ENCODE assay signal across 9 mouse cellular contexts in the genomic region with DNA sequence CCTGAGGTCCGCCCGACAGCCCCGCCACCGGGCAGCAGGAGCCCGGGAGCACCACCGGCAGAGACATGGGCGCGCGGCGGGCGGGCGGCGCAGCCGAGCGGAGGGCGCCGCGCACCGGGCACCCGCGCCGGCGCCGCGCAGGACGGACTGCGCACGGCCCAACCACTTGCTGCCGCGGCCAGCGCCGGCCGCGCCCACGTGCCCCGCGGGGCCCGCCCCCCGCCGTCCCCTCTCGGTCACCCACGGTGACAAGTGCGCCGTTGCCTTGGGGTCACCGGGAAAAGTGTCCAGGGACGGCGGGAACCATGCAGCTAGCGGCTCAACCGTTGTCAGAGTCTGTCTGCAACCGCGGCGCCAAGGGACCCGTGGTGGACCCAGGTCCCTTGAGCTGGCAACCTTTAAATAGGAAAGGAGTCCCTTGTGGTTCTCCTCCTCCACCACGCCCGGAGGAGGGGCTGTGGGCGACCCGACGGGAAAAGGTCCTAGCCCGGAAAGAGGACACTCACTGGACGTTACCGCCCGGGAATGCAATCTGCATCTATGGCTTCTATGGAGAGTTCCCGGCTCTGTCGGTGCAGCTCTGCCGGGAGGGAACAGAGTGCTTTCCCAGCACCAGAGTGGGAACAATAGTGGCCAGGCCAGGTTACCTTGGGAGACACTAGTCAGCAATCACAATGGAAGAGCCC. TPM values are rescaled to one million over a fixed set of nuclear protein-coding genes. Genes with fewer than 3 reads are reported as not detected.
DNase-seq lines count a peak whose midpoint lies in the region; ATAC-seq and TF ChIP-seq lines count a peak whose summit lies in the region.
"Had no signal": no experiment of that assay in that cellular context is flagged by ENCODE, and none has a peak within 500 bp of the region (broad histone marks: within the 10 kb centered on the region; RNA-seq: fewer than 3 reads in every experiment).

TSS of gene Fam189a2 (minus strand) at position 149 of the 686 bp plus-strand sequence.

- no peaks in the 10 kb centered on the region for H3K79me2 ChIP-seq in C2C12 (ENCODE audit: control insufficient read depth, insufficient read depth)

- peak within 1 kb of the TSS; percentile 25 for H3K4me3 ChIP-seq in C2C12 (ENCODE audit: insufficient read depth, poor library complexity, severe bottlenecking)
- H3K4me3 ChIP-seq in embryonic facial prominence, embryonic 14.5 days (ENCODE audit: low read depth, low read length) = peak within 1 kb of the TSS; percentile 47
- peak within 1 kb of the TSS; percentile 69 to 86 for H3K4me3 ChIP-seq in heart, embryonic 14.5 days (ENCODE audit: control insufficient read depth in 1 of 2, insufficient read depth in 1 of 2, low read depth in 1 of 2, low read length in 2 of 2)
- H3K4me3 ChIP-seq in lung, embryonic 16.5 days (ENCODE audit: low read length) = peak within 1 kb of the TSS; percentile 77
- peak within 1 kb of the TSS; percentile 62 for H3K4me3 ChIP-seq in stomach, embryonic 16.5 days (replicated peaks; ENCODE audit: low read length)

- H3K27me3 ChIP-seq in C2C12 (ENCODE audit: control insufficient read depth, insufficient read depth, insufficient read length) = peaks cover 29% of the 10 kb centered on the region
- H3K27me3 ChIP-seq in embryonic facial prominence, embryonic 14.5 days (replicated peaks; ENCODE audit: control insufficient read depth, insufficient read depth, low read length) = peaks cover 53% of the 10 kb centered on the region
- no peaks in the 10 kb centered on the region for H3K27me3 ChIP-seq in heart, embryonic 14.5 days (ENCODE audit: control insufficient read depth, insufficient read depth, low read length)
- H3K27me3 ChIP-seq in lung, embryonic 16.5 days (ENCODE audit: control insufficient read depth, insufficient read depth, low read depth, low read length) = peaks cover 20% of the 10 kb centered on the region
- peaks cover 22% of the 10 kb centered on the region for H3K27me3 ChIP-seq in stomach, embryonic 16.5 days (ENCODE audit: control insufficient read depth, insufficient read depth, low read length)

- H3K36me3 ChIP-seq in C2C12 (ENCODE audit: control insufficient read depth, insufficient read depth) = no peaks in the 10 kb centered on the region
- H3K36me3 ChIP-seq in embryonic facial prominence, embryonic 14.5 days (ENCODE audit: control insufficient read depth, insufficient read depth, low read length) = no peaks in the 10 kb centered on the region
- H3K36me3 ChIP-seq in heart, embryonic 14.5 days (ENCODE audit: control insufficient read depth, insufficient read depth, low read length) = no peaks in the 10 kb centered on the region
- H3K36me3 ChIP-seq in lung, embryonic 16.5 days (ENCODE audit: control insufficient read depth, insufficient read depth, low read length) = no peaks in the 10 kb centered on the region
- no peaks in the 10 kb centered on the region for H3K36me3 ChIP-seq in stomach, embryonic 16.5 days (ENCODE audit: control insufficient read depth, insufficient read depth, low read length)

- DNase-seq in adrenal gland, adult 2 months = peak; percentile 74
- peak; percentile 33 for DNase-seq in embryonic facial prominence, embryonic 14.5 days (ENCODE audit: low spot score)
- DNase-seq in kidney, postnatal 10 days = peak; percentile 71
- DNase-seq in thymus, postnatal 36 days = no peak

- peak within 1 kb of the TSS; percentile 62 for H3K9ac ChIP-seq in embryonic facial prominence, embryonic 14.5 days (ENCODE audit: low read depth, low read length)
- peak within 1 kb of the TSS; percentile 95 for H3K9ac ChIP-seq in heart, embryonic 14.5 days (ENCODE audit: low read length)
- peak within 1 kb of the TSS; percentile 77 for H3K9ac ChIP-seq in lung, embryonic 16.5 days (ENCODE audit: low read length)
- peak within 1 kb of the TSS; percentile 85 for H3K9ac ChIP-seq in stomach, embryonic 16.5 days (ENCODE audit: low read length)

- H3K4me2 ChIP-seq in embryonic facial prominence, embryonic 14.5 days (ENCODE audit: low read depth, low read length) = peak within 1 kb of the TSS; percentile 90
- H3K4me2 ChIP-seq in heart, embryonic 14.5 days (ENCODE audit: low read length) = peak within 1 kb of the TSS; percentile 75
- H3K4me2 ChIP-seq in lung, embryonic 16.5 days (ENCODE audit: low read depth, low read length) = peak within 1 kb of the TSS; percentile 95
- H3K4me2 ChIP-seq in stomach, embryonic 16.5 days (ENCODE audit: low read depth, low read length) = peak within 1 kb of the TSS; percentile 73

- peak within 1 kb of the TSS; percentile 22 for H3ac ChIP-seq in C2C12 (ENCODE audit: control insufficient read depth, insufficient read length, low read depth)

- peak; percentile 12 for TF ChIP-seq CTCF in C2C12 (IDR thresholded peaks at IDR 0.05; ENCODE audit: control insufficient read depth, insufficient read depth, insufficient read length)

- H3K4me1 ChIP-seq in embryonic facial prominence, embryonic 14.5 days (ENCODE audit: control insufficient read depth, insufficient read depth, low read length) = peaks cover 4% of the 10 kb centered on the region; the same call in 1 of the 2 replicates
- H3K4me1 ChIP-seq in heart, embryonic 14.5 days (ENCODE audit: control insufficient read depth in 2 of 2, insufficient read depth in 2 of 2, low read length in 2 of 2) = peaks cover 8 to 30% of the 10 kb centered on the region in 2 experiments; a peak in 3 of 4 replicates
- peaks cover 5% of the 10 kb centered on the region; the same call in 1 of the 2 replicates for H3K4me1 ChIP-seq in lung, embryonic 16.5 days (replicated peaks; ENCODE audit: control insufficient read depth, insufficient read depth, low read length)
- H3K4me1 ChIP-seq in stomach, embryonic 16.5 days (ENCODE audit: control insufficient read depth, insufficient read depth, low read length) = no peaks in the 10 kb centered on the region; the same call in 1 of the 2 replicates

- no peak within 1 kb of the TSS for H3K27ac ChIP-seq in embryonic facial prominence, embryonic 14.5 days (replicated peaks; ENCODE audit: low read depth, low read length)
- peak within 1 kb of the TSS; percentile 77 to 96 for H3K27ac ChIP-seq in heart, embryonic 14.5 days (replicated peaks in 1 of 2; ENCODE audit: control insufficient read depth in 1 of 2, insufficient read depth in 1 of 2, low read depth in 2 of 2, low read length in 2 of 2)
- 0 out of 2 replicates have a peak within 1 kb of the TSS, but pooled peaks have one; percentile 50 for H3K27ac ChIP-seq in lung, embryonic 16.5 days (ENCODE audit: low read length)
- H3K27ac ChIP-seq in stomach, embryonic 16.5 days (ENCODE audit: low read length) = no peak within 1 kb of the TSS

- H3K9me3 ChIP-seq in embryonic facial prominence, embryonic 14.5 days (ENCODE audit: control insufficient read depth, low read length) = no peaks in the 10 kb centered on the region
- 0 out of 2 replicates have a peak, but pooled peaks cover under 1% of the 10 kb centered on the region for H3K9me3 ChIP-seq in heart, embryonic 14.5 days (ENCODE audit: control insufficient read depth, low read length)
- H3K9me3 ChIP-seq in lung, embryonic 16.5 days (ENCODE audit: control insufficient read depth, low read length) = 0 out of 2 replicates have a peak, but pooled peaks cover under 1% of the 10 kb centered on the region
- no peaks in the 10 kb centered on the region for H3K9me3 ChIP-seq in stomach, embryonic 16.5 days (replicated peaks; ENCODE audit: control insufficient read depth, low read length)

- no peaks in the 10 kb centered on the region for H3K79me3 ChIP-seq in C2C12 (ENCODE audit: low read depth)

- ATAC-seq in embryonic facial prominence, embryonic 14.5 days (ENCODE audit: low read depth) = peak; percentile 75
- ATAC-seq in heart, embryonic 14.5 days (ENCODE audit: insufficient number of reproducible peaks, insufficient read depth, low FRiP score, low read depth) = peak; percentile 82
- peak; percentile 93 for ATAC-seq in lung, embryonic 16.5 days (ENCODE audit: low read depth)
- peak; percentile 86; the same call in 1 of the 2 replicates for ATAC-seq in stomach, embryonic 16.5 days (ENCODE audit: insufficient read depth, low FRiP score)

- WGBS in embryonic facial prominence, embryonic 14.5 days = 1% methylated on average over 18 of the region's 65 CpGs
- WGBS in heart, embryonic 14.5 days = under 1% methylated on average over 57 of the region's 65 CpGs
- WGBS in lung, embryonic 16.5 days = under 1% methylated on average over 52 of the region's 65 CpGs
- WGBS in stomach, embryonic 16.5 days = under 1% methylated on average over 56 of the region's 65 CpGs

TF ChIP-seq in C2C12, 6 proteins besides CTCF, POLR2A, EP300 and RAD21:
- TF ChIP-seq FOSL1 (IDR thresholded peaks at IDR 0.05; ENCODE audit: insufficient read depth, low read length, poor library complexity, severe bottlenecking) (no peak), MYOD1 (IDR thresholded peaks at IDR 0.05; ENCODE audit: control insufficient read depth, insufficient read length, low read depth) (no peak), USF1 (IDR thresholded peaks at IDR 0.05; ENCODE audit: low read depth) (no peak), MYOG (IDR thresholded peaks at IDR 0.05; ENCODE audit: control insufficient read depth, extremely low read depth, insufficient read length) (no peak), MAX (IDR thresholded peaks at IDR 0.05) (no peak), CEBPB (IDR thresholded peaks at IDR 0.05; ENCODE audit: low read depth) (no peak)

RNA-seq across cellular contexts. Expression of gene Fam189a2, which starts in this region (rescaled TPM):
- polyA plus RNA-seq in C2C12 (2012; fragmentation: generic; extraction: Trizol) = 0.42 TPM
- total RNA-seq in adrenal gland, adult 2 months (2021) = 10 to 100 TPM in 1 of 2 experiments, 1 to 10 TPM in 1; 6.5 to 13.3 TPM
- polyA plus RNA-seq in adrenal gland, adult 2 months (2012; rRNA removed) = 5.4 and 7.0 TPM in 2 replicates
- 1.6 and 1.9 TPM in 2 replicates for polyA plus RNA-seq in embryonic facial prominence, embryonic 14.5 days (2014; fragmentation: Nextera tagmentation; extraction: Ambion mirVana)
- polyA plus RNA-seq in heart, embryonic 14.5 days (2014; fragmentation: Nextera tagmentation; extraction: Ambion mirVana) = 12.6 and 17.8 TPM in 2 replicates
- 1.6 and 1.9 TPM in 2 replicates for polyA plus RNA-seq in lung, embryonic 16.5 days (2015; fragmentation: Nextera tagmentation; extraction: Ambion mirVana)
- 0.47 and 0.75 TPM in 2 replicates for polyA plus RNA-seq in stomach, embryonic 16.5 days (2015; fragmentation: Nextera tagmentation; extraction: Ambion mirVana)
- total RNA-seq: neutrophil, adult 5-6 weeks had no signal

Comparison
In these comparisons a context has a peak if more than half of its experiments do, and no peak if none do; other contexts are left out.
1. Peak in ATAC-seq, H3K4me3 ChIP-seq, H3K9ac ChIP-seq and H3K4me2 ChIP-seq in stomach, embryonic 16.5 days; RNA of the gene not detected or under 1 TPM.
2. H3K4me3 ChIP-seq: peak in every context shown above with its lines; median percentile 78 in heart, embryonic 14.5 days; 77 in lung, embryonic 16.5 days; 62 in stomach, embryonic 16.5 days; 47 in embryonic facial prominence, embryonic 14.5 days; 25 in C2C12.
3. DNase-seq: peak in adrenal gland, adult 2 months (single experiment), embryonic facial prominence, embryonic 14.5 days (single experiment) and kidney, postnatal 10 days (single experiment); none in thymus, postnatal 36 days (0 of 2).
4. H3K27ac ChIP-seq: peak in heart, embryonic 14.5 days (2 of 2) and lung, embryonic 16.5 days (single experiment); none in embryonic facial prominence, embryonic 14.5 days (single experiment) and stomach, embryonic 16.5 days (single experiment).
5. Peak in every context shown above with its lines, with median percentiles within 50 percentile points of each other: ATAC-seq, H3K4me2 ChIP-seq and H3K9ac ChIP-seq.